Mouse (Mus musculus) neural tube, embryonic 13.5 days (tissue): Measurements from ENCODE around the gene Camsap3. TPM values are rescaled to one million over a fixed set of nuclear protein-coding genes. Genes with fewer than 3 reads are reported as not detected.
A peak's percentile ranks its signal among the peaks of the same experiment; 100 is the strongest.
"Not testable (repeated sequence)": the region's sequence is repeated elsewhere in the genome, so short reads cannot be mapped to it uniquely, and the experiment has no call there.

Experiments
- ATAC-seq: fragments of 200-750 bp; cut with Nextera tagmentation; 2 replicates; pipeline ENCODE4 v1.8.0; 2017; ENCODE audit warnings: low read depth, mild to moderate bottlenecking, moderate TSS enrichment, moderate library complexity
- H3K27ac ChIP-seq: fragments of 300-500 bp; sonication (generic); replicated peaks from 2 replicates; pipeline ENCODE4 v1.5.1; 2015; ENCODE audit warnings: moderate library complexity, mild to moderate bottlenecking, inconsistent platforms
- H3K27me3 ChIP-seq: fragments of 300-500 bp; sonication (generic); 2 replicates; pipeline ENCODE4 v1.6.1; 2015; ENCODE audit warnings: mild to moderate bottlenecking, inconsistent platforms
- H3K36me3 ChIP-seq: fragments of 300-500 bp; sonication (generic); 2 replicates; pipeline ENCODE4 v1.6.1; 2015; ENCODE audit warnings: mild to moderate bottlenecking, inconsistent platforms
- H3K4me1 ChIP-seq: fragments of 300-500 bp; sonication (generic); replicated peaks from 2 replicates; pipeline ENCODE4 v1.6.1; 2015; ENCODE audit warnings: inconsistent platforms
- H3K4me2 ChIP-seq: fragments of 300-500 bp; sonication (generic); 2 replicates; pipeline ENCODE4 v1.6.1; 2015; ENCODE audit warnings: inconsistent platforms, mild to moderate bottlenecking, moderate library complexity
- H3K4me3 ChIP-seq: fragments of 300-500 bp; sonication (generic); 2 replicates; pipeline ENCODE4 v1.5.1; 2015; ENCODE audit warnings: mild to moderate bottlenecking, inconsistent platforms
- H3K9ac ChIP-seq: fragments of 300-500 bp; sonication (generic); 2 replicates; pipeline ENCODE4 v1.6.1; 2015; ENCODE audit warnings: moderate library complexity, mild to moderate bottlenecking, inconsistent platforms
- H3K9me3 ChIP-seq: fragments of 300-500 bp; sonication (generic); 2 replicates; pipeline ENCODE4 v1.6.1; 2016; ENCODE audit warnings: inconsistent platforms
- WGBS: fragments of 180-500 bp; shearing (Covaris S2); methylation state at CpG from one replicate; pipeline ENCODE4 v1.1.7; 2015; 5-methylcytosine and 5-hydroxymethylcytosine counted together
- polyA plus RNA-seq: library from polyadenylated mRNA; unstranded; fragments of >200 nt; fragmentation: Nextera tagmentation; extraction: Ambion mirVana; gene quantifications from 2 replicates; pipeline ENCODE4 v1.2.1, GENCODE M21; 2015

The Camsap3 gene
- polyA plus RNA-seq, 1 experiment from 2014 or later, result 38.9 TPM

- H3K9ac ChIP-seq, result no peak overlapping the region
- H3K27me3 ChIP-seq, result no peaks in the 10 kb centered on the region
- ATAC-seq, result no peak
- no peaks in the 10 kb centered on the region for H3K4me1 ChIP-seq
- 86% methylated on average over 9 of the region's 9 CpGs for WGBS
- no peak overlapping the region for H3K27ac ChIP-seq
- no peak overlapping the region for H3K4me2 ChIP-seq
- no peak overlapping the region for H3K4me3 ChIP-seq
- no peaks in the 10 kb centered on the region for H3K9me3 ChIP-seq
- no peaks in the 10 kb centered on the region for H3K36me3 ChIP-seq
Measured at GRCm38 (mm10) chr8:3579390-3580364, 7.4 kb upstream of the Camsap3 start.

DNA sequence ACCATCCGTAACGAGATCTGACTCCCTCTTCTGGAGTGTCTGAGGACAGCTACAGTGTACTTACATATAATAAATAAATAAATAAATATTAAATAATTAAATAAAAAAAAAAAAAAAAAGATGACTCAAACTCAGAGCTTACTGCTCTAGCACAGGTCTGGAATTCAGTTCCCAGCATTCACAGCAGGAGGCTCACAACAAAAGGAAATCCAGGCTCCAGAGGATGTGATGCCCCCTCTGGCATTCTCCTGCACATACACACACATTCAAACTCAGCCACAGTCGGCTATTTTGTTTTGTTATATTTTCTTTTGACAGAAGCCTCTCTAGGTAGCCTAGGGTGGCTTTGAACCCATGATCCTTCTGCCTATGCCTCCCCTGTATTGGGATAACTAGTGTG lies 5.1 kb upstream of the Camsap3 start:
- not testable (repeated sequence) for H3K9ac ChIP-seq, H3K36me3 ChIP-seq, ATAC-seq, H3K27ac ChIP-seq, H3K9me3 ChIP-seq, H3K4me1 ChIP-seq, H3K4me2 ChIP-seq, H3K27me3 ChIP-seq, H3K4me3 ChIP-seq
- 96% methylated on average over 1 of the region's 3 CpGs for WGBS

DNA sequence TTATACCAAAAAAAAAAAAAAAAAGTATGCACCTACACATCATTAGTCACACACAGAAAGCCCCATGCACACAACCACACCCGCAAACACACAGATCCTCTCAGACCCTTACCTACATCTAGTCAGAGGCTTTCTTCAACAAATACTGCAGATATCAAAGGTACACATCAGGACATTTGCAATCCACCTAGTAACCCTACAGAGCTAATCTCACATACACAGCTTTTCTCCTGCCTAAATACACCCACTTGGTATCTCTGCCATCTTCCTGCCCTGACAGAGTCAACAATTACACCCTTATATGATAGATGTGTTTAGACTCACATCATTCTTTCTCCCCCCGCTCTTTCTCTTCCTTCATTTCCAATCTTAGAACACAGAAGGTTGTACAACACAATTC lies 641 bp upstream of the Camsap3 start:
- ATAC-seq, result no peak
- H3K4me3 ChIP-seq, result no peak overlapping the region
- H3K9me3 ChIP-seq, result no peaks in the 10 kb centered on the region
- no peak overlapping the region for H3K9ac ChIP-seq
- 0 out of 2 replicates have a peak, but pooled peaks cover 5% of the 10 kb centered on the region for H3K27me3 ChIP-seq
- no peak overlapping the region for H3K4me2 ChIP-seq
- peaks cover 11% of the 10 kb centered on the region; the same call in 1 of the 2 replicates for H3K4me1 ChIP-seq
- H3K36me3 ChIP-seq, result no peaks in the 10 kb centered on the region
- WGBS, result 96% methylated on average over 2 of the region's 2 CpGs
- H3K27ac ChIP-seq, result no peak overlapping the region

GRCm38 (mm10) chr8:3587391-3588257 lies 531 bp downstream of the Camsap3 start:
- H3K4me1 ChIP-seq, result peaks cover 11% of the 10 kb centered on the region; the same call in 1 of the 2 replicates
- peak overlapping the region; percentile 87 for H3K4me3 ChIP-seq
- peak overlapping the region; percentile 89 for H3K27ac ChIP-seq
- peak; percentile 82 for ATAC-seq
- no peaks in the 10 kb centered on the region for H3K9me3 ChIP-seq
- H3K9ac ChIP-seq, result peak overlapping the region; percentile 93
- peak overlapping the region; percentile 81 for H3K4me2 ChIP-seq
- under 1% methylated on average over 77 of the region's 77 CpGs for WGBS
- H3K36me3 ChIP-seq, result no peaks in the 10 kb centered on the region
- H3K27me3 ChIP-seq, result 0 out of 2 replicates have a peak, but pooled peaks cover 5% of the 10 kb centered on the region

GRCm38 (mm10) chr8:3588258-3588633 lies 1.2 kb downstream of the Camsap3 start:
- WGBS, result 3% methylated on average over 11 of the region's 11 CpGs
- Histone ChIP-seq H3K27ac (peak overlapping the region; percentile 89), H3K27me3 (0 out of 2 replicates have a peak, but pooled peaks cover 5% of the 10 kb centered on the region), H3K4me2 (peak overlapping the region; percentile 81), H3K36me3 (no peaks in the 10 kb centered on the region), H3K9ac (peak overlapping the region; percentile 93), H3K4me3 (peak overlapping the region; percentile 87), H3K4me1 (peaks cover 14% of the 10 kb centered on the region), H3K9me3 (no peaks in the 10 kb centered on the region)
- ATAC-seq, result peak; percentile 80

- no peak overlapping the region for H3K9ac ChIP-seq
- no peak overlapping the region for H3K4me2 ChIP-seq
- no peak overlapping the region for H3K27ac ChIP-seq
- no peaks in the 10 kb centered on the region for H3K9me3 ChIP-seq
- H3K36me3 ChIP-seq, result peaks cover 11% of the 10 kb centered on the region
- peaks cover 15% of the 10 kb centered on the region for H3K4me1 ChIP-seq
- no peak for ATAC-seq
- WGBS, result 68% methylated on average over 3 of the region's 3 CpGs
- H3K4me3 ChIP-seq, result no peak overlapping the region
- no peaks in the 10 kb centered on the region for H3K27me3 ChIP-seq
Measured at GRCm38 (mm10) chr8:3593470-3593869, 6.4 kb downstream of the Camsap3 start.

DNA sequence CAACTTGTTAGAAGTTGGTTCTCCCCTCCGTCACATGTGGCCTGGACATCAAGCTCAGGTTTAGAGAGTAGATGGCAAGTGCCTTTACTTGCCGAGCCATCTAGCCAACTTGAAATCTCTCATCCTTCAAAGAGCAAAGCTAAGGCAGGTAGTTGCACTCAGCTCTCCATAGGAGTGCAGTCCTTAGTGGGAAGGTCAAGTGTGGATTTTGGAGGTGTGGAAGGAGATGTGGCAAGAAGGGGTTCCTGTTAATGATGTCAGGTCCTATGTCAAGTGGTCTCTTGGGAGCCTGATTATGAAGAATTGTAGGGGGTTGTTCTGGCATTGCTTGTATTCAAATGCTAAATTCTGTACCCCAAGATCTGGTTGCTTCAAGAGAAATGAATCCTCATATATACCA lies 7.4 kb downstream of the Camsap3 start:
- Histone ChIP-seq H3K27ac (no peak overlapping the region), H3K9me3 (no peaks in the 10 kb centered on the region), H3K9ac (no peak overlapping the region), H3K4me1 (peaks cover 7% of the 10 kb centered on the region), H3K4me3 (no peak overlapping the region), H3K4me2 (no peak overlapping the region), H3K27me3 (no peaks in the 10 kb centered on the region), H3K36me3 (peaks cover 21% of the 10 kb centered on the region)
- no peak for ATAC-seq
- WGBS, result 83% methylated on average over 2 of the region's 2 CpGs

DNA sequence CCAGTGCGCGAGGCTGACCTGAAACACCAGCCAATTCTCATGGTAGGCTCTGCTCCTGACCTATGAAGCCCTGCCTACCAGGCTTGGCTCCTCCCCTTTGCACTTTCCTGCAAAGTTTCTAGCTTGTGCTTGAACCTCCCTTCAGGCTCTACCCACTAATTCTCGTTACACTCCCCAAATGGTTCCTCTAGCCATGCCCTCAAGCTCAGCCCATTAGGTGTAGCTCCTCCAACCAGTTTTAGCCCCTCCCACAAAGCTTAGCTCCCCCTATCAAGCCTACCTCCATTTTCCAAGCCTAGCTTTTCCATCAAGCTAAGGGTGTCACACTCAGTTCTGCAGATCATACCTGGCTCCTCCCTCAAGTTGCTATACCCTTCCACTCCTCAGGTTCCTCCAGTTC lies 11.0 kb downstream of the Camsap3 start:
- no peak for ATAC-seq
- Histone ChIP-seq H3K36me3 (peaks cover 55% of the 10 kb centered on the region), H3K4me2 (no peak overlapping the region), H3K9ac (no peak overlapping the region), H3K27ac (no peak overlapping the region), H3K4me1 (peaks cover 6% of the 10 kb centered on the region), H3K9me3 (no peaks in the 10 kb centered on the region), H3K27me3 (no peaks in the 10 kb centered on the region), H3K4me3 (no peak overlapping the region)
- 80% methylated on average over 3 of the region's 3 CpGs for WGBS

- peaks cover 67% of the 10 kb centered on the region for H3K36me3 ChIP-seq
- H3K27me3 ChIP-seq, result no peaks in the 10 kb centered on the region
- no peak overlapping the region for H3K9ac ChIP-seq
- ATAC-seq, result no peak
- no peaks in the 10 kb centered on the region for H3K9me3 ChIP-seq
- no peak overlapping the region for H3K4me2 ChIP-seq
- no peaks in the 10 kb centered on the region for H3K4me1 ChIP-seq
- H3K27ac ChIP-seq, result no peak overlapping the region
- 62% methylated on average over 1 of the region's 1 CpGs for WGBS
- no peak overlapping the region for H3K4me3 ChIP-seq
Measured at GRCm38 (mm10) chr8:3599219-3599618, 12.1 kb downstream of the Camsap3 start.

DNA sequence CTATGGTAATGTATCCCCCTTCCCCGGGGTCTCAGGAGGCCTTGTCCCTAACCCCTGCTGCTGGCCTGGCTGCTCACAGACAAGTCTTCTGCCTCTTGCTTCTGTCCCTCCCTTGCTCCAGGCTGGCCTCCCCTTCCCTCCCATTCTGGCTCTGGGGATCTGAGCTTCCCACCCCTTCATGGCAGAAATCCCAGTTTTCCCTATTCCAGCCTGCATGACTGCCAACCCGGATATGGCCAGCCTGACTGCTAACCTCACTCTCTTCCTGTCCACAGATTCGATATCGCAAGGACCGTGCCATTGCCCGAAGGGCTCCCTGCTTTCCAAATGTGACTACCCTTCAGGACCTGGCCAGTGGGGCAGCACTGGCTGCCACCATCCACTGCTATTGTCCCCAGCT lies 13.3 kb downstream of the Camsap3 start:
- Histone ChIP-seq H3K4me3 (no peak overlapping the region), H3K27me3 (no peaks in the 10 kb centered on the region), H3K9ac (no peak overlapping the region), H3K36me3 (peaks cover 79% of the 10 kb centered on the region), H3K9me3 (no peaks in the 10 kb centered on the region), H3K4me2 (no peak overlapping the region), H3K4me1 (no peaks in the 10 kb centered on the region), H3K27ac (no peak overlapping the region)
- 88% methylated on average over 6 of the region's 6 CpGs for WGBS
- no peak for ATAC-seq

GRCm38 (mm10) chr8:3603439-3603838 lies 16.3 kb downstream of the Camsap3 start:
- peaks cover 98% of the 10 kb centered on the region for H3K36me3 ChIP-seq
- ATAC-seq, result no peak
- no peak overlapping the region for H3K27ac ChIP-seq
- no peak overlapping the region for H3K4me3 ChIP-seq
- no peaks in the 10 kb centered on the region for H3K9me3 ChIP-seq
- H3K4me1 ChIP-seq, result no peaks in the 10 kb centered on the region
- H3K4me2 ChIP-seq, result no peak overlapping the region
- WGBS, result 86% methylated on average over 13 of the region's 13 CpGs
- H3K9ac ChIP-seq, result no peak overlapping the region
- no peaks in the 10 kb centered on the region for H3K27me3 ChIP-seq

DNA sequence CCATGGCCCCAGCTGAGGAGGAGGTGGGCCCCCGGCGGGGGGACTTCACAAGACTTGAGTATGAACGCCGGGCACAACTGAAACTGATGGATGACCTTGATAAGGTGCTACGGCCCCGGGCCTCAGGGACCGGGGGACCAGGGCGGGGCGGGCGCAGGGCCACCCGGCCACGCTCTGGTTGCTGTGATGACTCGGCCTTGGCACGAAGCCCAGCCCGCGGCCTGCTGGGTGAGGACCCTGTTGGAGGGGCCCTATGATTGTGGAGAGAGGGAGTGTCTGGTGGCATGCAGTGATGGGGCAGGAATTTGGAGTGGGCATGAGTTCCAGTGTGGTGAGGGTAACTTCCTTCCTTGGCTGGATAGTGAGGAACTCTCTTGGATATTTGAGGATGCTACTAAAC lies 19.5 kb downstream of the Camsap3 start:
- no peak for ATAC-seq

More for the DNA sequence above, 19.5 kb downstream of the Camsap3 start:
- Histone ChIP-seq H3K27me3 (no peaks in the 10 kb centered on the region), H3K4me3 (no peak overlapping the region), H3K9ac (no peak overlapping the region), H3K36me3 (peaks cover 100% of the 10 kb centered on the region), H3K9me3 (no peaks in the 10 kb centered on the region), H3K4me1 (no peaks in the 10 kb centered on the region), H3K4me2 (no peak overlapping the region), H3K27ac (no peak overlapping the region)
- WGBS, result 82% methylated on average over 16 of the region's 16 CpGs
